Comparison of ENCODE assay signal across 25 mouse cellular contexts in the genomic region with DNA sequence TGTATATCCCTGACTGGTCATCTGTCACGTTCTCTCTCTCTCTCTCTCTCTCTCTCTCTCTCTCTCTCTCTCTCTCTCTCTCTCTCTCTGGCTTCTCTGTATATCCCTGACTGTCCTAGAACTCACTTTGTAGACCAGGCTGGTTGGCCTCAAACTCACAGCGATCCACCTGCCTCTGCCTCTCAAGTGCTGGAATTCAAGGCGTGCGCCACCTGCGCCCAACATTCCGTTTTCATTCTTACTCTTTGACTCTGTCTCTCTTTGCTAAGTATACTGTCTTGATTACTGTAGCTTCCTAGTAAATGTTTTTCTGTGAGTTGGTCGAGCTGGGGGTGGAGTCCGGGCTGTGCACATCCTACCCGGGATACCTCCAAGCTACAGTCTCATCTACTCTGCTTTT.
"Had no signal": no experiment of that assay in that cellular context is flagged by ENCODE, and none has a peak within 500 bp of the region (broad histone marks: within the 10 kb centered on the region; RNA-seq: fewer than 3 reads in every experiment).

No protein-coding gene starts in this region.

- H3K4me3 ChIP-seq: embryonic facial prominence, embryonic 10.5 days; embryonic facial prominence, embryonic 12.5 days; embryonic facial prominence, embryonic 13.5 days; embryonic facial prominence, embryonic 15.5 days; erythroblast, embryonic 14.5 days; forebrain, embryonic 10.5 days; forebrain, embryonic 12.5 days; forebrain, embryonic 13.5 days; forebrain, embryonic 15.5 days; gastrocnemius, adult 2 months; heart, adult 2 months had no signal

- DNase-seq: cerebellum, adult 9-10 months; cerebellum, adult 9-11 months; cerebellum, postnatal 10 days; cerebellum, postnatal 14 days; cerebellum, postnatal 25 days; cerebellum, postnatal 36 days; embryo, embryonic 11 days; forebrain, postnatal 0 days; gastrocnemius, adult 2 months; gastrocnemius, postnatal 10 days; gastrocnemius, postnatal 14 days; gastrocnemius, postnatal 25 days; gastrocnemius, postnatal 36 days; heart, adult 11 months; heart, adult 18-20 months; heart, adult 2 months had no signal

- H3K27me3 ChIP-seq: embryonic facial prominence, embryonic 12.5 days; embryonic facial prominence, embryonic 13.5 days; embryonic facial prominence, embryonic 15.5 days; forebrain, embryonic 12.5 days; forebrain, embryonic 13.5 days; forebrain, embryonic 15.5 days had no signal

- H3K4me2 ChIP-seq: embryonic facial prominence, embryonic 12.5 days; embryonic facial prominence, embryonic 13.5 days; embryonic facial prominence, embryonic 15.5 days; forebrain, embryonic 12.5 days; forebrain, embryonic 13.5 days; forebrain, embryonic 15.5 days had no signal

- H3K36me3 ChIP-seq: embryonic facial prominence, embryonic 10.5 days; embryonic facial prominence, embryonic 12.5 days; embryonic facial prominence, embryonic 13.5 days; embryonic facial prominence, embryonic 15.5 days; forebrain, embryonic 10.5 days; forebrain, embryonic 12.5 days; forebrain, embryonic 15.5 days had no signal
